Mouse (Mus musculus) limb, embryonic 13.5 days (tissue): ENCODE results near the gene 2310022B05Rik. TPM values are rescaled to one million over a fixed set of nuclear protein-coding genes. Genes with fewer than 3 reads are reported as not detected.

Source experiments
- ATAC-seq: fragments of 200-750 bp; cut with Nextera tagmentation; 2 replicates; pipeline ENCODE4 v1.8.0; 2017; ENCODE audit warnings: low read depth, moderate number of reproducible peaks, moderate TSS enrichment; ENCODE audit not compliant: low FRiP score
- H3K27ac ChIP-seq: fragments of 300-500 bp; sonication (generic); 2 replicates; pipeline ENCODE4 v1.5.1; 2015; ENCODE audit warnings: inconsistent platforms, mild to moderate bottlenecking, moderate library complexity
- H3K27me3 ChIP-seq: fragments of 300-500 bp; sonication (generic); 2 replicates; pipeline ENCODE4 v1.6.1; 2015; ENCODE audit warnings: mild to moderate bottlenecking, inconsistent platforms
- H3K36me3 ChIP-seq: fragments of 300-500 bp; sonication (generic); 2 replicates; pipeline ENCODE4 v1.6.1; 2015; ENCODE audit warnings: inconsistent platforms, mild to moderate bottlenecking, moderate library complexity
- H3K4me1 ChIP-seq: fragments of 300-500 bp; sonication (generic); 2 replicates; pipeline ENCODE4 v1.6.1; 2015; ENCODE audit warnings: inconsistent platforms
- H3K4me2 ChIP-seq: fragments of 300-500 bp; sonication (generic); replicated peaks from 2 replicates; pipeline ENCODE4 v1.6.1; 2015; ENCODE audit warnings: inconsistent platforms, mild to moderate bottlenecking, moderate library complexity
- H3K4me3 ChIP-seq: fragments of 300-500 bp; sonication (generic); 2 replicates; pipeline ENCODE4 v1.5.1; 2015; ENCODE audit warnings: moderate library complexity, mild to moderate bottlenecking, inconsistent platforms
- H3K9ac ChIP-seq: fragments of 300-500 bp; sonication (generic); 2 replicates; pipeline ENCODE4 v1.6.1; 2015; ENCODE audit warnings: mild to moderate bottlenecking, inconsistent platforms
- H3K9me3 ChIP-seq: fragments of 300-500 bp; sonication (generic); 2 replicates; pipeline ENCODE4 v1.6.1; 2016; ENCODE audit warnings: inconsistent platforms
- WGBS: fragments of 180-500 bp; shearing (Covaris S2); methylation state at CpG from one replicate; pipeline ENCODE4 v1.1.7; 2015; 5-methylcytosine and 5-hydroxymethylcytosine counted together
- polyA plus RNA-seq: library from polyadenylated mRNA; unstranded; fragments of >200 nt; fragmentation: Nextera tagmentation; extraction: Ambion mirVana; gene quantifications from 2 replicates; pipeline ENCODE4 v1.2.1, GENCODE M21; 2015

The 2310022B05Rik gene
- polyA plus RNA-seq, 1 experiment from 2014 or later, result 30.2 TPM

DNA sequence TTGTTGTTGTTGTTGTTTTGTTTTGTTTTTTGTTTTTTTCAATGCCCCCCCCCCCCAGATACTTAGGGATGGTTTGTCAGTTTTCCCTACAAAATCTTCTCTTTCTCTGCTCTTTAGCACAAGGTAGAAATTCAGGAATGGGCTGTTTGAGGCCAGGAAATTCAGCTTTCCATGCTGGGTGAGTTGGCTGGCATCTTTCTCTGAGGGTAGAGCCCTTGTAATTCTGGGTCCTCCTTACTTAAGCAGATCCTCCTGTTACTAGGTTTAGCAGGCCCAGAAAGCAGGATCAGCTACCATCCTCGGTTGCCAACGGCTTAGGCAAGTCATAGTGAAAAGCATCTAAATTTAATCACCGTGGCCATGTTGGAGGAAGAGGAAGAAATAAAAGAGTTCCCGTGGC, 32.3 kb downstream of the 2310022B05Rik start:
- no peak for ATAC-seq
- Histone ChIP-seq H3K9ac (no peak overlapping the region), H3K9me3 (no peaks in the 10 kb centered on the region), H3K4me2 (no peak overlapping the region), H3K27me3 (no peaks in the 10 kb centered on the region), H3K4me3 (no peak overlapping the region), H3K27ac (no peak overlapping the region), H3K36me3 (peaks cover 6% of the 10 kb centered on the region), H3K4me1 (no peaks in the 10 kb centered on the region)
- WGBS, result 77% methylated on average over 4 of the region's 4 CpGs

- Histone ChIP-seq H3K4me3 (no peak overlapping the region), H3K4me2 (no peak overlapping the region), H3K27me3 (no peaks in the 10 kb centered on the region), H3K9me3 (no peaks in the 10 kb centered on the region), H3K4me1 (no peaks in the 10 kb centered on the region), H3K27ac (no peak overlapping the region), H3K36me3 (peaks cover 2% of the 10 kb centered on the region), H3K9ac (no peak overlapping the region)
- WGBS, result 81% methylated on average over 6 of the region's 6 CpGs
- ATAC-seq, result no peak
Measured at GRCm38 (mm10) chr8:124630489-124630888, 32.7 kb downstream of the 2310022B05Rik start.

DNA sequence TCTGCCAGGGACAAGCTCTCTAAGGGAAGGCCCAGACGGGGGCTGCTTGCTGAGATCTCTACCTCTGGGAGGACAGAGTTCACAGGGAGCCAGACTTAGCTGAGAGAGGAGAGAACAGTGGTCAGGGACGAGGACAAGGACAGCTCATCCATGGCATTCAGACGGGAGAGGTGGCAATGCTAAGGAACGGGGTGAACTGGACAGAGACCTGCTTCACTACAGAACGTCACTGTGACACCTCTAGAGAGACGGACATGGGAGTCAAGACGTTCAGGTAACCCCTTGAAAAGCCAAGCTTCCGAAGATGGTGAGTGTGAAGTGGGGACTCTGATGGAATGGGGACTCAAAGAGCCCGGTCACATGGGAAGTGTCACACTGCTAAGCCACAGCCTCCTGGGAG, 36.9 kb downstream of the 2310022B05Rik start:
- 82% methylated on average over 9 of the region's 9 CpGs for WGBS
- Histone ChIP-seq H3K4me2 (no peak overlapping the region), H3K9me3 (no peaks in the 10 kb centered on the region), H3K4me3 (no peak overlapping the region), H3K4me1 (peaks cover 9% of the 10 kb centered on the region), H3K36me3 (no peaks in the 10 kb centered on the region), H3K27me3 (no peaks in the 10 kb centered on the region), H3K27ac (no peak overlapping the region), H3K9ac (no peak overlapping the region)
- ATAC-seq, result no peak

- 67% methylated on average over 5 of the region's 5 CpGs for WGBS
- Histone ChIP-seq H3K27ac (no peak overlapping the region), H3K27me3 (peaks cover 6% of the 10 kb centered on the region; the same call in 1 of the 2 replicates), H3K9ac (no peak overlapping the region), H3K4me2 (no peak overlapping the region), H3K4me1 (peaks cover 15% of the 10 kb centered on the region), H3K9me3 (no peaks in the 10 kb centered on the region), H3K4me3 (no peak overlapping the region), H3K36me3 (no peaks in the 10 kb centered on the region)
- no peak for ATAC-seq
Measured at GRCm38 (mm10) chr8:124621255-124621654, 41.9 kb downstream of the 2310022B05Rik start.

GRCm38 (mm10) chr8:124618252-124618651, 44.9 kb downstream of the 2310022B05Rik start:
- Histone ChIP-seq H3K4me3 (no peak overlapping the region), H3K36me3 (no peaks in the 10 kb centered on the region), H3K9me3 (no peaks in the 10 kb centered on the region), H3K9ac (no peak overlapping the region), H3K27ac (no peak overlapping the region), H3K4me2 (no peak overlapping the region), H3K27me3 (peaks cover 10% of the 10 kb centered on the region; the same call in 1 of the 2 replicates), H3K4me1 (peaks cover 8% of the 10 kb centered on the region; the same call in 1 of the 2 replicates)
- ATAC-seq, result no peak
- 65% methylated on average over 9 of the region's 9 CpGs for WGBS

DNA sequence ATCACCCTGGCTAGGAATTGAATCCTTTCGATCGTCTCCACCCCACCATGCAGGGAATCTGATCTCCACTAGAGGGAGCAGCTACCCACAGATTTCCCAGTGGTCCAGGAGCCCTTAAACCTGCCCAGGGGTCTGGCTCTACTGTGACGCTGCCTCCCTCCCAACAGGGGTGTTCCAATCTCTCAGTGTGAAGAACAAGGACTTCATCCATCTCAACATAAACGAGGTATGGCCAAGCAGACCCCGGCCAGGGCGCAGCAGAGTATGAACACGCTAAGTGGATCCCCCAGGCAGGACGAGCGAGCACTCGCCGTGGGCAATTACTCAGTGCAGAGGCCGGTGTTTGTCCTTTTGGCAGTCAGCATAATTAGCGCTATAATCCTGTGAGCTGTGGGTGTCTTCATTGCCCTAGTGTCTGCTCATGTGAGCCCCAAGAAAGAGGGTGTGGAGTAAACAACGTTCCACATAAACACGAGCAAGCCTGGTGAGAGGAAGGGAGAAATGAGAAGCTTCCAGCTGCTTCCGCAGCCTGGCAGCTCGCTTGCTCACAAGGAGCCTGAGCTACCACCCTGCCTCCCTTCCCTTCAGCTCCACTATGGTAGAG, 45.8 kb downstream of the 2310022B05Rik start:
- Histone ChIP-seq H3K4me3 (peak overlapping the region; percentile 45), H3K4me1 (peaks cover 8% of the 10 kb centered on the region; the same call in 1 of the 2 replicates), H3K9me3 (no peaks in the 10 kb centered on the region), H3K27ac (no peak overlapping the region), H3K4me2 (peak overlapping the region; percentile 73), H3K27me3 (peaks cover 10% of the 10 kb centered on the region; the same call in 1 of the 2 replicates), H3K36me3 (no peaks in the 10 kb centered on the region), H3K9ac (peak overlapping the region; percentile 67)
- no peak; the same call in 1 of the 2 replicates for ATAC-seq
- WGBS, result 9% methylated on average over 17 of the region's 17 CpGs

DNA sequence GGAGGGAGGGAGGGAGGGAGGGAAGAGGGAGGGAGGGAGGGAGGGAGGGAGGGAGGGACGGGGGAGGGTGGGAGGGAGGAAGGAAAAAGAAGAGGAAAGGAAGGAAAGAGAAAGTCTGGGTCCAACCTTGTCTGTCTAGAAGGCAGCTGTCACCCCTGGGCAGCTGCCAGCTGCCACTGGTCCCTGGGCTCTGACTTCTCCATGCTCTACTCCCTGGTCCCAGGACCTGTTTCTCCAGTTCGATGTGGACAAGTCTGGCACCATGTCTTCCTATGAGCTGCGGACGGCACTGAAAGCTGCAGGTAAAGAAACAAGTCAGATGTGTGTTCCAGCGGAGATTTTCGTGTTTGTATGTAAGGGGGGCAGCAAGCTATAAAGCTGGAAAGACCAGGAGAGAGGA, 48.8 kb downstream of the 2310022B05Rik start:
- ATAC-seq, result no peak
- Histone ChIP-seq H3K4me2 (no peak overlapping the region), H3K9me3 (no peaks in the 10 kb centered on the region), H3K4me1 (peaks cover 5% of the 10 kb centered on the region; the same call in 1 of the 2 replicates), H3K9ac (no peak overlapping the region), H3K4me3 (no peak overlapping the region), H3K27ac (no peak overlapping the region), H3K27me3 (peaks cover 10% of the 10 kb centered on the region; the same call in 1 of the 2 replicates), H3K36me3 (no peaks in the 10 kb centered on the region)
- 82% methylated on average over 5 of the region's 6 CpGs for WGBS

DNA sequence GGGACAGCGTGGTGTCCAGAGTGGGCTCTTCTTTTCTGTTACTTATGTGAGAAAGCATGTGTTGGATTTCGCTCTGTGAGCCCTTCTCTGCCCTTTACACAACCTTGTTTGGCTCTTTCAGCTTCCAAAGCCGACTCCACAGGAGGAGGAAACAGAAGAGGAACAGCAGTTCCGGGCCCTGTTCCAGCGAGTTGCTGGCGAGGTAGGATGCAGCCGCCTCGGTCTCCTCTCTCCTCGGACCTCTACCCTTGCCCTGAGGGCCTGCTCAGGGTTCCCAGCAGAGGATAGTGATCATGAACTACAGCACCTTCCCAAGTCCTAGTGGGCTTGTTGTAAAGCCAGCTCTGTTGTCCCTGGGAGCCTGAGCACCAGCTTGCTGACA, 54.2 kb downstream of the 2310022B05Rik start:
- no peak overlapping the region for H3K4me2 ChIP-seq
- H3K27me3 ChIP-seq, result no peaks in the 10 kb centered on the region
- ATAC-seq, result no peak
- 75% methylated on average over 9 of the region's 9 CpGs for whole genome bisulfite sequencing
- H3K27ac ChIP-seq, result no peak overlapping the region
- no peak overlapping the region; the same call in 1 of the 2 replicates for H3K9ac ChIP-seq
- H3K36me3 ChIP-seq, result no peaks in the 10 kb centered on the region
- no peaks in the 10 kb centered on the region for H3K4me1 ChIP-seq
- H3K4me3 ChIP-seq, result no peak overlapping the region
- no peaks in the 10 kb centered on the region for H3K9me3 ChIP-seq

DNA sequence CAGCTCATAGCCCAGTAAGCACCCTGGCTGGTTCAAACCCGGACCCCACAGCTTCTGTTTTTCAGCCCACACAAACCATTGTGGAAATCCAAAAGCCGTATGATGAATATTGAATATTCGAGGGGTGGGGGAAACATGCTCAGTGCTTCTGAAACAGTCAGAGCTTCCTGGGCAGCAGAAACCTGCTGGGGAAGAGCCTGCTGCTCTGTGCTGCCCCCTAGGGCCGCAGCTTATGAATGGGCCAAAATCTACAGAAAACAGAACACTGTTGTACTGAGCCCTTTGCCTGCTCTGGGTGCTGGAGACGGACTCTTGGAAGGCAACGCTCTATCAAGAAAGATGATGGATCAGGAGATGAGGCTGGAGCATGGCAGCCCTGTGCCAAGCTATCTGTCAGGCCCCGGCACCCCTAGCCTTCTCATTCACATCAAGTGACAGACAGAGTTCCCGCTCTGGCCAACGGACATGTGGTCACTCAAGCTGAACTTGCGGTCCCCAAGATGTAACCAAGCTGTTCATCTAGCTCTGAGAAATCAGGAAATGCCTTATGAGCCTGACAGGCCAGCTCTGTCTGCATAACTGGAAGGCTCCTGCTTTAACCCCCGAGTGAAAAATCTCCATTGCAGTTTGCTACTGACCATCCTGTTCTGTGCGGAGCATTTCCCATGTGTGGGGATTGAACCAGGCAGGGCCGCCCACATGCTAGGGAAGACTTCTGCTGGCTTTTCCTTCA, 54.8 kb downstream of the 2310022B05Rik start:
- H3K36me3 ChIP-seq, result no peaks in the 10 kb centered on the region
- H3K4me3 ChIP-seq, result no peak overlapping the region
- WGBS, result 74% methylated on average over 13 of the region's 13 CpGs
- H3K9me3 ChIP-seq, result no peaks in the 10 kb centered on the region
- no peak for ATAC-seq
- H3K9ac ChIP-seq, result no peak overlapping the region; the same call in 1 of the 2 replicates
- H3K27me3 ChIP-seq, result no peaks in the 10 kb centered on the region
- H3K27ac ChIP-seq, result no peak overlapping the region
- H3K4me1 ChIP-seq, result no peaks in the 10 kb centered on the region
- no peak overlapping the region for H3K4me2 ChIP-seq

GRCm38 (mm10) chr8:124604066-124604465, 59.1 kb downstream of the 2310022B05Rik start:
- Histone ChIP-seq H3K9ac (no peak overlapping the region), H3K4me1 (no peaks in the 10 kb centered on the region), H3K27me3 (no peaks in the 10 kb centered on the region), H3K36me3 (no peaks in the 10 kb centered on the region), H3K27ac (no peak overlapping the region), H3K4me3 (no peak overlapping the region), H3K4me2 (no peak overlapping the region), H3K9me3 (no peaks in the 10 kb centered on the region)
- no peak for ATAC-seq
- 76% methylated on average over 5 of the region's 5 CpGs for WGBS

DNA sequence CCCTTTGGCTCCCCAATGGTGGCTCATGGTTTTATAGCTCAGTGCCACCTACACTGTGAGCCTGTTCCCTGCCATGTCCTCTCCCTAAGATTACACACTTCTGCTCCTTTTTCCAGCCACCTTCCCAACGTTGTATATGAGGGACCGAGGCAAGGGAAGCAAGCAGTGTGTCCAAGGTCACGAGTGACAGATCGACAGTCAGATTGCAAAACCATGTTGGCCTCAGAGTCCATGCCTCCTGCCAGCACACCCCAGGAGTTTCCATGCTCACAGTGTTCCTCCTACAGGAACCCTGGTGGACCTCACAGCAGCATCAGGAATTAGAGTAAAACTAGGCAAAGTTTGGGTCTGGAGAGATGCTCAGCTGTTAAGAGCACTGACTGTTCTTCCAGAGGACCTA, 73.8 kb downstream of the 2310022B05Rik start:
- H3K36me3 ChIP-seq, result no peaks in the 10 kb centered on the region
- ATAC-seq, result no peak
- 75% methylated on average over 4 of the region's 4 CpGs for WGBS
- no peak overlapping the region for H3K4me3 ChIP-seq
- no peaks in the 10 kb centered on the region for H3K4me1 ChIP-seq
- no peak overlapping the region for H3K9ac ChIP-seq
- H3K27ac ChIP-seq, result no peak overlapping the region
- H3K27me3 ChIP-seq, result no peaks in the 10 kb centered on the region
- H3K9me3 ChIP-seq, result no peaks in the 10 kb centered on the region
- H3K4me2 ChIP-seq, result no peak overlapping the region

GRCm38 (mm10) chr8:124586556-124586955, 76.6 kb downstream of the 2310022B05Rik start:
- H3K9me3 ChIP-seq, result no peaks in the 10 kb centered on the region
- no peak overlapping the region for H3K4me2 ChIP-seq
- H3K4me1 ChIP-seq, result no peaks in the 10 kb centered on the region
- 77% methylated on average over 2 of the region's 2 CpGs for WGBS
- no peaks in the 10 kb centered on the region for H3K27me3 ChIP-seq
- no peak overlapping the region for H3K4me3 ChIP-seq
- H3K36me3 ChIP-seq, result no peaks in the 10 kb centered on the region
- H3K27ac ChIP-seq, result no peak overlapping the region
- ATAC-seq, result no peak
- peak overlapping the region; percentile 19; the same call in 1 of the 2 replicates for H3K9ac ChIP-seq
